Mouse (Mus musculus): ENCODE measurements around the gene Tnni3. TPM values are rescaled to one million over a fixed set of nuclear protein-coding genes. Genes with fewer than 3 reads are reported as not detected.
A peak's percentile ranks its signal among the peaks of the same experiment; 100 is the strongest.

Gene Tnni3
- polyA plus RNA-seq, 1 experiment from 2014 or later = 0.36 TPM

DNA sequence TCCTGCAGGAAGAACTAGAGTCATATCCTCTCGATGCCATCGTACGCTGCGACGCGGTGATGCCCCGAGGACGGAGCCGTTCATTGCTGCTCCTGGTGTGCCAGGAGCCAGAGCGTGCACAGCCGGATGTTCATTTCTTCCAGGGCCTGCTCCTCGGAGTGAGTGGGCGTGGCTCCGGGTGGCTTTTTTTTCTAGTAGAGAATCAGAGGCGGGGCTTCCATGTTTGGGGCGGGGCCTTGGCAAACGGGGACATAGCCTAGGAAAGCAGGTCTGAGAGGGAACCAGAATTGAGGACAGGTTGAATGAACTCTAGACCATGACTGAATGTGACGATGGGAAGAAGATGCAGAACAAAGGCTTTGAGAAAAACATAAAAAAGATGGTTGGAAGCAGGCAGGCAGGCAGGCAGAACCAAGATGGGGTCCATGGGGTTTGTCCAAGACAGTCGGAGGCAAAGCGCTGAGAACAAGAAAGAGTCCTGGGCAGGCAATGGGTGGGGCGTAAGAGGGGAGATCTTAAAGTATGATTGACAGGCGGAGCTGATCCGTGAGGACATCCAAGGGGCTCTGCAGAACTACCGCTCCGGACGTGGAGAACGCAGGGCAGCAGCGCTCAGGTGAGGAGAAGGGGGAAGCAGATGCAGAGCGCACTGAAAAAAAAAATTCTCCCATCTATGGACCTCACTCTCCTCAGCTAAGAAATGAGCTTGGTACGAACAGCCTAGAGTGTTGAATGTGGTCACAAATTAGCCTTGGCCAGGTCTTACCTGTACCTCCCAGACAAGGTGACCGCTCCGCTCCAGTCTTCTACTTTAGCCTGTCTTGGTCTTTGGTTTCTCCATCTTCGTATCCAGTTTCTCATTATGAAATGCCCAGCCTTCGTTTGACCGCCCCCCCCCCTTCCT is 53.5 kb downstream of the Tnni3 start:
- DNase-seq (ENCODE audit: low spot score) (peak; percentile 65), ATAC-seq (ENCODE audit: low FRiP score) (peak; percentile 58)
- Histone ChIP-seq H3K4me1 (replicated peaks; ENCODE audit: control insufficient read depth, insufficient read depth, low read length) (no peaks in the 10 kb centered on the region; the same call in 1 of the 2 replicates), H3K27ac (no peak overlapping the region), H3K4me3 (replicated peaks; ENCODE audit: low read length) (peak overlapping the region; percentile 42), H3K27me3 (ENCODE audit: control insufficient read depth, insufficient read depth, low read length) (peaks cover 39% of the 10 kb centered on the region), H3K4me2 (replicated peaks) (peak overlapping the region; percentile 78), H3K9me3 (ENCODE audit: control insufficient read depth, low read length) (no peaks in the 10 kb centered on the region), H3K36me3 (replicated peaks; ENCODE audit: control insufficient read depth, insufficient read depth) (no peaks in the 10 kb centered on the region), H3K9ac (peak overlapping the region; percentile 59)
- WGBS = 2% methylated on average over 34 of the region's 35 CpGs

Other genes starting within 250 kb of the Tnni3 start
- gene Ncr1, start 186.5 kb downstream of the Tnni3 start, polyA plus RNA-seq (2014; fragmentation: Nextera tagmentation; extraction: Ambion mirVana) = not detected in 2 replicates
- 0.20 TPM in 1 of 2 replicates, not detected in the other for gene Gp6, start 126.5 kb downstream of the Tnni3 start, polyA plus RNA-seq (2014; fragmentation: Nextera tagmentation; extraction: Ambion mirVana)
- gene Rdh13, start 78.6 kb downstream of the Tnni3 start, polyA plus RNA-seq (2014; fragmentation: Nextera tagmentation; extraction: Ambion mirVana) = 41.6 and 45.5 TPM in 2 replicates
- gene Eps8l1, start 63.6 kb downstream of the Tnni3 start, polyA plus RNA-seq (2014; fragmentation: Nextera tagmentation; extraction: Ambion mirVana) = 6.6 and 7.3 TPM in 2 replicates
- gene Ppp1r12c, start 22.5 kb downstream of the Tnni3 start, polyA plus RNA-seq (2014; fragmentation: Nextera tagmentation; extraction: Ambion mirVana) = 50.1 and 54.7 TPM in 2 replicates
- 1.8 and 3.9 TPM in 2 replicates for gene Tnnt1, start 7.8 kb downstream of the Tnni3 start, polyA plus RNA-seq (2014; fragmentation: Nextera tagmentation; extraction: Ambion mirVana)
- gene Dnaaf3, start 8.2 kb upstream of the Tnni3 start, polyA plus RNA-seq (2014; fragmentation: Nextera tagmentation; extraction: Ambion mirVana) = 1.0 and 1.5 TPM in 2 replicates
- gene Syt5, start 23.3 kb upstream of the Tnni3 start, polyA plus RNA-seq (2014; fragmentation: Nextera tagmentation; extraction: Ambion mirVana) = 77.0 and 90.9 TPM in 2 replicates
- gene Ptprh, start 79.8 kb upstream of the Tnni3 start, polyA plus RNA-seq (2014; fragmentation: Nextera tagmentation; extraction: Ambion mirVana) = 0.17 and 0.55 TPM in 2 replicates
- 2.0 and 2.7 TPM in 2 replicates for gene Tmem86b, start 107.2 kb upstream of the Tnni3 start, polyA plus RNA-seq (2014; fragmentation: Nextera tagmentation; extraction: Ambion mirVana)
- gene Ppp6r1, start 134.8 kb upstream of the Tnni3 start, polyA plus RNA-seq (2014; fragmentation: Nextera tagmentation; extraction: Ambion mirVana) = 6.2 and 8.4 TPM in 2 replicates
- 146 and 154 TPM in 2 replicates for gene Hspbp1, start 160.8 kb upstream of the Tnni3 start, polyA plus RNA-seq (2014; fragmentation: Nextera tagmentation; extraction: Ambion mirVana)
- gene Brsk1, start 166.4 kb upstream of the Tnni3 start, polyA plus RNA-seq (2014; fragmentation: Nextera tagmentation; extraction: Ambion mirVana) = 10.3 and 10.5 TPM in 2 replicates
- 0.12 and 0.24 TPM in 2 replicates for gene Tmem150b, start 201.0 kb upstream of the Tnni3 start, polyA plus RNA-seq (2014; fragmentation: Nextera tagmentation; extraction: Ambion mirVana)
- 44.9 and 53.7 TPM in 2 replicates for gene Kmt5c, start 215.9 kb upstream of the Tnni3 start, polyA plus RNA-seq (2014; fragmentation: Nextera tagmentation; extraction: Ambion mirVana)
- 18.6 and 19.7 TPM in 2 replicates for gene Cox6b2, start 228.9 kb upstream of the Tnni3 start, polyA plus RNA-seq (2014; fragmentation: Nextera tagmentation; extraction: Ambion mirVana)
- gene Fam71e2, start 247.1 kb upstream of the Tnni3 start, polyA plus RNA-seq (2014; fragmentation: Nextera tagmentation; extraction: Ambion mirVana) = not detected in 2 replicates